In genomic region chr11:116807116-116807515, GRCm38 (mm10) we compare ENCODE assay signal across 18 mouse cellular contexts. TPM values are rescaled to one million over a fixed set of nuclear protein-coding genes. Genes with fewer than 3 reads are reported as not detected.
DNase-seq lines count a peak whose midpoint lies in the region; ATAC-seq lines count a peak whose summit lies in the region.
"Had no signal": no experiment of that assay in that cellular context is flagged by ENCODE, and none has a peak within 500 bp of the region (broad histone marks: within the 10 kb centered on the region; RNA-seq: fewer than 3 reads in every experiment).

No protein-coding gene starts in this region.

- peaks cover 9% of the 10 kb centered on the region for H3K4me1 ChIP-seq in heart, embryonic 11.5 days (ENCODE audit: control insufficient read depth, insufficient read depth, low read length)
- peaks cover 5% of the 10 kb centered on the region for H3K4me1 ChIP-seq in brown adipose tissue, adult 24 weeks (ENCODE audit: control insufficient read depth, insufficient read depth, insufficient read length, low read length)
- peaks cover 35% of the 10 kb centered on the region for H3K4me1 ChIP-seq in midbrain, embryonic 15.5 days

- 56% methylated on average over 7 of the region's 7 CpGs for WGBS in heart, embryonic 11.5 days (ENCODE audit: insufficient replicate concordance)
- WGBS in midbrain, embryonic 15.5 days: 52% methylated on average over 7 of the region's 7 CpGs

- no peak for DNase-seq in heart, postnatal 25 days (ENCODE audit: low spot score)
- DNase-seq in 3134 (ENCODE audit: extremely low read depth, insufficient read length, low spot score) (peak; percentile 70), 3T3-L1 (ENCODE audit: low read depth, low spot score) (peak; percentile 61)
- DNase-seq in layer of hippocampus, postnatal 14 days (ENCODE audit: low spot score in 2 of 2): no peak
- DNase-seq: cerebellum, postnatal 25 days; forebrain, postnatal 0 days; retina, postnatal 1 day had no signal

- no peaks in the 10 kb centered on the region for H3K9me3 ChIP-seq in heart, embryonic 11.5 days (replicated peaks; ENCODE audit: control insufficient read depth, low read length)
- no peaks in the 10 kb centered on the region for H3K9me3 ChIP-seq in midbrain, embryonic 15.5 days
- H3K9me3 ChIP-seq: embryonic facial prominence, embryonic 12.5 days; G1E; midbrain, embryonic 13.5 days; neural tube, embryonic 13.5 days had no signal

- intact Hi-C loops in heart, postnatal 25 days (cut with DNase I): loop anchor here (10.0 kb wide), 1 partner anchor 132 kb away; no protein-coding TSS in a partner anchor

- H3K9ac ChIP-seq in heart, embryonic 11.5 days (ENCODE audit: low read depth, low read length): no peak overlapping the region
- no peak overlapping the region for H3K9ac ChIP-seq in midbrain, embryonic 15.5 days
- H3K9ac ChIP-seq: embryonic facial prominence, embryonic 12.5 days; midbrain, embryonic 13.5 days had no signal

- no peak overlapping the region for H3K4me3 ChIP-seq in heart, embryonic 11.5 days (ENCODE audit: low read depth, low read length)
- no peak overlapping the region for H3K4me3 ChIP-seq in brown adipose tissue, adult 24 weeks (ENCODE audit: insufficient read depth, low read depth, low read length)
- H3K4me3 ChIP-seq in midbrain, embryonic 15.5 days: no peak overlapping the region
- H3K4me3 ChIP-seq: embryonic facial prominence, embryonic 12.5 days; left cerebral cortex, adult 2 months; midbrain, embryonic 13.5 days; neural tube, embryonic 13.5 days had no signal

- H3K4me2 ChIP-seq in heart, embryonic 11.5 days: no peak overlapping the region
- H3K4me2 ChIP-seq in midbrain, embryonic 15.5 days: no peak overlapping the region
- H3K4me2 ChIP-seq: embryonic facial prominence, embryonic 12.5 days; midbrain, embryonic 13.5 days; neural tube, embryonic 13.5 days had no signal

- ATAC-seq in heart, embryonic 11.5 days (replicated peaks; ENCODE audit: insufficient number of reproducible peaks, low FRiP score, low TSS enrichment): no peak
- no peak for ATAC-seq in midbrain, embryonic 15.5 days (replicated peaks)
- ATAC-seq: forebrain, postnatal 0 days; midbrain, embryonic 13.5 days had no signal

- H3K36me3 ChIP-seq in heart, embryonic 11.5 days (ENCODE audit: control insufficient read depth, insufficient read depth, low read length): no peaks in the 10 kb centered on the region
- H3K36me3 ChIP-seq in midbrain, embryonic 15.5 days (replicated peaks): no peaks in the 10 kb centered on the region
- H3K36me3 ChIP-seq: embryonic facial prominence, embryonic 12.5 days; G1E; midbrain, embryonic 13.5 days; neural tube, embryonic 13.5 days had no signal

- H3K27ac ChIP-seq in heart, embryonic 11.5 days (ENCODE audit: low read depth, low read length): peak overlapping the region; percentile 66
- peak overlapping the region; percentile 28 for H3K27ac ChIP-seq in brown adipose tissue, adult 24 weeks (replicated peaks; ENCODE audit: low read depth, low read length)
- no peak overlapping the region for H3K27ac ChIP-seq in midbrain, embryonic 15.5 days
- H3K27ac ChIP-seq: embryonic facial prominence, embryonic 12.5 days; left cerebral cortex, adult 2 months had no signal

- H3K27me3 ChIP-seq in heart, embryonic 11.5 days (ENCODE audit: control insufficient read depth, insufficient read depth, low read length): no peaks in the 10 kb centered on the region
- no peaks in the 10 kb centered on the region for H3K27me3 ChIP-seq in midbrain, embryonic 15.5 days (replicated peaks)
- H3K27me3 ChIP-seq: midbrain, embryonic 13.5 days; neural tube, embryonic 13.5 days had no signal

RNA-seq across cellular contexts. Expression of gene Mxra7, which starts 20.7 kb away (rescaled TPM):
- polyA plus RNA-seq in heart, embryonic 11.5 days (2014; fragmentation: Nextera tagmentation; extraction: Ambion mirVana): 15.9 and 16.1 TPM in 2 replicates
- total RNA-seq in heart, postnatal 25 days (2021): 10 to 100 TPM; 17.2 to 23.2 TPM
- polyA plus RNA-seq in brown adipose tissue, adult 24 weeks (2012; ENCODE audit: insufficient read depth, insufficient read length, missing spikeins): 6.6 and 6.9 TPM in 2 replicates
- polyA plus RNA-seq in midbrain, embryonic 15.5 days (2015; fragmentation: Nextera tagmentation; extraction: Ambion mirVana): 25.1 and 26.9 TPM in 2 replicates
- total RNA-seq in layer of hippocampus, postnatal 14 days (2021): 10 to 100 TPM; 22.2 to 22.8 TPM
- total RNA-seq: G1E had no signal
- polyA plus RNA-seq: G1E had no signal

RNA-seq across cellular contexts. Expression of gene St6galnac1, which starts 31.8 kb away (rescaled TPM):
- not detected in 2 replicates for polyA plus RNA-seq in heart, embryonic 11.5 days (2014; fragmentation: Nextera tagmentation; extraction: Ambion mirVana)
- not detected for total RNA-seq in heart, postnatal 25 days (2021)
- polyA plus RNA-seq in brown adipose tissue, adult 24 weeks (2012; ENCODE audit: insufficient read depth, insufficient read length, missing spikeins): not detected in 2 replicates
- polyA plus RNA-seq in midbrain, embryonic 15.5 days (2015; fragmentation: Nextera tagmentation; extraction: Ambion mirVana): not detected in 2 replicates
- not detected for total RNA-seq in layer of hippocampus, postnatal 14 days (2021)
- total RNA-seq: forebrain, postnatal 0 days; left cerebral cortex, adult 2 months; liver, adult 2 months had no signal
- polyA plus RNA-seq: embryonic facial prominence, embryonic 12.5 days; forebrain, postnatal 0 days; G1E; gonadal fat pad, adult 2 months; kidney, embryonic 14.5 days; liver, adult 2 months; midbrain, embryonic 13.5 days; neural tube, embryonic 13.5 days had no signal

RNA-seq across cellular contexts. Expression of gene Mettl23, which starts 36.0 kb away (rescaled TPM):
- 58.5 and 60.4 TPM in 2 replicates for polyA plus RNA-seq in heart, embryonic 11.5 days (2014; fragmentation: Nextera tagmentation; extraction: Ambion mirVana)
- 10 to 100 TPM; 36.6 to 39.4 TPM for total RNA-seq in heart, postnatal 25 days (2021)
- 70.4 and 80.7 TPM in 2 replicates for polyA plus RNA-seq in brown adipose tissue, adult 24 weeks (2012; ENCODE audit: insufficient read depth, insufficient read length, missing spikeins)
- polyA plus RNA-seq in midbrain, embryonic 15.5 days (2015; fragmentation: Nextera tagmentation; extraction: Ambion mirVana): 63.9 and 64.6 TPM in 2 replicates
- total RNA-seq in layer of hippocampus, postnatal 14 days (2021): 10 to 100 TPM; 27.3 to 30.0 TPM

RNA-seq across cellular contexts. Expression of gene Jmjd6, which starts 36.1 kb away (rescaled TPM):
- polyA plus RNA-seq in heart, embryonic 11.5 days (2014; fragmentation: Nextera tagmentation; extraction: Ambion mirVana): 83.2 and 89.0 TPM in 2 replicates
- total RNA-seq in heart, postnatal 25 days (2021): 10 to 100 TPM; 37.1 to 37.7 TPM
- 20.9 and 33.7 TPM in 2 replicates for polyA plus RNA-seq in brown adipose tissue, adult 24 weeks (2012; ENCODE audit: insufficient read depth, insufficient read length, missing spikeins)
- 73.8 and 75.1 TPM in 2 replicates for polyA plus RNA-seq in midbrain, embryonic 15.5 days (2015; fragmentation: Nextera tagmentation; extraction: Ambion mirVana)
- 10 to 100 TPM; 28.8 to 29.3 TPM for total RNA-seq in layer of hippocampus, postnatal 14 days (2021)

RNA-seq across cellular contexts. Expression of gene Mfsd11, which starts 45.1 kb away (rescaled TPM):
- polyA plus RNA-seq in heart, embryonic 11.5 days (2014; fragmentation: Nextera tagmentation; extraction: Ambion mirVana): 29.3 and 35.8 TPM in 2 replicates
- 10 to 100 TPM; 34.0 to 36.9 TPM for total RNA-seq in heart, postnatal 25 days (2021)
- polyA plus RNA-seq in brown adipose tissue, adult 24 weeks (2012; ENCODE audit: insufficient read depth, insufficient read length, missing spikeins): 21.0 and 27.5 TPM in 2 replicates
- polyA plus RNA-seq in midbrain, embryonic 15.5 days (2015; fragmentation: Nextera tagmentation; extraction: Ambion mirVana): 51.5 and 51.8 TPM in 2 replicates
- 10 to 100 TPM; 38.5 to 48.9 TPM for total RNA-seq in layer of hippocampus, postnatal 14 days (2021)

Comparison
In these comparisons a context has a peak if more than half of its experiments do, and no peak if none do; other contexts are left out.
1. DNase-seq: peak in 3134 (single experiment) and 3T3-L1 (single experiment); none in heart, postnatal 25 days (single experiment) and layer of hippocampus, postnatal 14 days (0 of 2).